27 mouse cellular contexts compared by ENCODE assay signal in genomic region chr9:24411483-24411882, GRCm38 (mm10).
"Had no signal": no experiment of that assay in that cellular context is flagged by ENCODE, and none has a peak within 500 bp of the region (broad histone marks: within the 10 kb centered on the region; RNA-seq: fewer than 3 reads in every experiment).

No protein-coding gene starts in this region.

- H3K4me3 ChIP-seq: heart, adult 2 months; heart, embryonic 13.5 days; heart, embryonic 15.5 days; hindbrain, embryonic 13.5 days; hindbrain, embryonic 15.5 days; kidney, embryonic 15.5 days; limb, embryonic 13.5 days; limb, embryonic 15.5 days; liver, embryonic 12.5 days had no signal

- DNase-seq: gastrocnemius, postnatal 14 days; gastrocnemius, postnatal 36 days; heart, adult 11 months; heart, adult 2 months; heart, postnatal 14 days; heart, postnatal 36 days; kidney, adult 11 months; kidney, adult 2 months; kidney, adult 9 months; kidney, postnatal 14 days; kidney, postnatal 36 days; layer of hippocampus, adult 9-11 months; layer of hippocampus, postnatal 36 days; left cerebral cortex, postnatal 4 days had no signal

- H3K9ac ChIP-seq: heart, embryonic 13.5 days; heart, embryonic 15.5 days; hindbrain, embryonic 13.5 days; hindbrain, embryonic 15.5 days; kidney, embryonic 15.5 days; limb, embryonic 13.5 days; limb, embryonic 15.5 days; liver, embryonic 12.5 days; liver, embryonic 14.5 days had no signal

- H3K9me3 ChIP-seq: heart, embryonic 13.5 days; heart, embryonic 15.5 days; hindbrain, embryonic 13.5 days; hindbrain, embryonic 15.5 days; kidney, embryonic 15.5 days; limb, embryonic 13.5 days; limb, embryonic 15.5 days; liver, embryonic 12.5 days had no signal

- H3K27ac ChIP-seq: heart, adult 2 months; heart, embryonic 13.5 days; heart, embryonic 15.5 days; hindbrain, embryonic 13.5 days; hindbrain, embryonic 15.5 days; hindbrain, postnatal 0 days; kidney, embryonic 15.5 days; kidney, postnatal 0 days; limb, embryonic 13.5 days; limb, embryonic 15.5 days; liver, embryonic 12.5 days; liver, embryonic 14.5 days had no signal

- ATAC-seq: hindbrain, postnatal 0 days; intestine, embryonic 16.5 days; liver, embryonic 12.5 days had no signal

- H3K36me3 ChIP-seq: hindbrain, embryonic 15.5 days had no signal

- H3K4me2 ChIP-seq: heart, embryonic 11.5 days; heart, embryonic 13.5 days; heart, embryonic 15.5 days; hindbrain, embryonic 13.5 days; hindbrain, embryonic 15.5 days; kidney, embryonic 15.5 days; limb, embryonic 13.5 days; limb, embryonic 15.5 days; liver, embryonic 12.5 days had no signal

- H3K4me1 ChIP-seq: hindbrain, embryonic 13.5 days; hindbrain, embryonic 15.5 days; kidney, embryonic 15.5 days; limb, embryonic 13.5 days; limb, embryonic 15.5 days had no signal

- H3K27me3 ChIP-seq: heart, embryonic 13.5 days; heart, embryonic 15.5 days; hindbrain, embryonic 13.5 days; hindbrain, embryonic 15.5 days; kidney, embryonic 15.5 days; limb, embryonic 13.5 days; limb, embryonic 15.5 days; liver, embryonic 12.5 days had no signal
